Mouse (Mus musculus): Measurements from ENCODE around the gene Fam107b. TPM values are rescaled to one million over a fixed set of nuclear protein-coding genes. Genes with fewer than 3 reads are reported as not detected.
"Not testable (repeated sequence)": the region's sequence is repeated elsewhere in the genome, so short reads cannot be mapped to it uniquely, and the experiment has no call there.

Gene Fam107b
- total RNA-seq, 1 experiment, result 15.0 TPM

DNA sequence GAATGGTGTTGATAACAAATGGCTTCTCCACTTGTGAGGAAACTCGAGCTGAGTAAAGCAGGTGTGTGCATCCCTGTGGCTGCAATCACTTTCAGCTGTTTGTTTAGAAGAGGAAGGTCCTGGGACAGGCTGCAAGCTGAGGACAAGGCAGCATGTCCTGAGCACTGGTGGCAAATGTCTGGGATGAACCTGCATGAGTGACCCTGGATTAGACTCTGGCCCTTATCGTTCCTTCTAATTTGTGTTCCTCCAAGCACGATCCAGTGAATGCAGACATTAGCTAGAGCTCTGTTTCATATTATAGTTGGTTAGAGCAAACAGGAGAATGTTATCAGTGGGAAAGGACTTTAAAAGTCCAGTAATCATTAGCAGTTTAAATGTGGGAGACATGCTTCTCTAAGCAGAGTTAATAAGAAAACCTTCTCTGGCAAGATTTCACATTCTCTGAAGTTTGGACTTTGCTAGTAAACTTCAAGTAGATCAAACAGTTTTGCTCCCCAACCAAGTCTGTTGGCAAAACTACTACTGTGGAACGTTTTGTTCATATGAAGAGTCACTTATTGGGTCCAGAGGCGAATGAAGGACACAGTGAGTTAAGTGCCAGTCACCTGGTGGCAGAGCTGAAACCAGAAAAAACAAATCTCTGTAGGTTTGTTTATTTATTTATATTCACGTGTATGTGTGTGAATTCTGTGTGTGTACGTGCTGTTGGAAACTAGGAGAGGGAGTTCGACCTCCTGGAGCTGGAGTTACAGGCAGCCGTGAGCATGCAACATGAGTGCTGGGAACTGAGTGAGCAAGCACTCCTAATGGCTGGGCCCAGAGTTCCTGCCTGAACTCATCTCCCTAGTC is 134.2 kb downstream of the Fam107b start:
- Histone ChIP-seq H3K27ac (ENCODE audit: insufficient read depth, low read depth, low read length, poor library complexity, severe bottlenecking) (no peak overlapping the region), H3K4me1 (ENCODE audit: control insufficient read depth in 2 of 2, insufficient read depth in 2 of 2, low read length in 2 of 2, poor library complexity in 1 of 2) (no peaks in the 10 kb centered on the region), H3K4me3 (ENCODE audit: insufficient read depth in 1 of 2, low read depth in 1 of 2, low read length in 2 of 2, poor library complexity in 1 of 2, severe bottlenecking in 1 of 2) (no peak overlapping the region), H3K9me3 (ENCODE audit: control insufficient read depth, insufficient read depth, low read depth, low read length) (no peaks in the 10 kb centered on the region), H3K36me3 (ENCODE audit: control insufficient read depth, insufficient read depth, low read length, poor library complexity, severe bottlenecking) (no peaks in the 10 kb centered on the region), H3K9ac (ENCODE audit: insufficient read depth, low read depth, low read length, poor library complexity, severe bottlenecking) (no peak overlapping the region)
- no peak for TF ChIP-seq CHD2 (IDR thresholded peaks at IDR 0.05; ENCODE audit: low read depth, low read length)
- no peak for TF ChIP-seq ZNF384 (IDR thresholded peaks at IDR 0.05; ENCODE audit: low read depth, low read length)
- TF ChIP-seq ZC3H11A (IDR thresholded peaks at IDR 0.05; ENCODE audit: borderline replicate concordance, low read depth, low read length), result no peak
- TF ChIP-seq HCFC1 (IDR thresholded peaks at IDR 0.05; ENCODE audit: borderline replicate concordance, insufficient read depth, low read length), result no peak
- TF ChIP-seq MAFK (IDR thresholded peaks at IDR 0.05; ENCODE audit: insufficient read depth, low read depth, low read length), result no peak
- DNase-seq (ENCODE audit: low read depth, low spot score), result no peak
- in situ Hi-C loops (cut with MboI; ENCODE audit: low sequenced_read_pairs in 2 of 2, unreplicated experiment in 2 of 2), result no loop called here

DNA sequence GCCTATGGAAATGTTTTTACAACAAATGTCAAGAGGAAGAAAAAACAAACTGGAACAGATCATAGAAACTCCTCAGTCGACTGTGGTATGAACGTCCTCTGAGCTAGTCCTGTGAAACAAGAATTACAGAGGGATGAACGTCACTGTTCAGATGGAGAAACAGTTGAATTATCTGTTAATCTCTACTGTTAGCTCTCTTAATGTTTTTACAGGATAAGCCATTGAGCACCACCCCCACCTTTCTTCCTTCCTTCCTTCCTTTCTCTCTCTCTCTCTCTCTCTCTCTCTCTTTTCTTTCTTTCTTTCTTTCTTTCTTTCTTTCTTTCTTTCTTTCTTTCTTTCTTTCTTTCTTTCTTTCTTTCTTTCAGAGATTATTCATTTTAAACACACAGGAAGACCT is 135.0 kb downstream of the Fam107b start:
- H3K27ac ChIP-seq (ENCODE audit: insufficient read depth, low read depth, low read length, poor library complexity, severe bottlenecking); H3K4me3 ChIP-seq (ENCODE audit: insufficient read depth in 1 of 2, low read depth in 1 of 2, low read length in 2 of 2, poor library complexity in 1 of 2, severe bottlenecking in 1 of 2); H3K4me1 ChIP-seq (ENCODE audit: control insufficient read depth in 2 of 2, insufficient read depth in 2 of 2, low read length in 2 of 2, poor library complexity in 1 of 2); H3K36me3 ChIP-seq (ENCODE audit: control insufficient read depth, insufficient read depth, low read length, poor library complexity, severe bottlenecking); H3K9me3 ChIP-seq (ENCODE audit: control insufficient read depth, insufficient read depth, low read depth, low read length); H3K9ac ChIP-seq (ENCODE audit: insufficient read depth, low read depth, low read length, poor library complexity, severe bottlenecking); in situ Hi-C loops (cut with MboI; ENCODE audit: low sequenced_read_pairs in 2 of 2, unreplicated experiment in 2 of 2); DNase-seq (ENCODE audit: low read depth, low spot score): not testable (repeated sequence)

DNA sequence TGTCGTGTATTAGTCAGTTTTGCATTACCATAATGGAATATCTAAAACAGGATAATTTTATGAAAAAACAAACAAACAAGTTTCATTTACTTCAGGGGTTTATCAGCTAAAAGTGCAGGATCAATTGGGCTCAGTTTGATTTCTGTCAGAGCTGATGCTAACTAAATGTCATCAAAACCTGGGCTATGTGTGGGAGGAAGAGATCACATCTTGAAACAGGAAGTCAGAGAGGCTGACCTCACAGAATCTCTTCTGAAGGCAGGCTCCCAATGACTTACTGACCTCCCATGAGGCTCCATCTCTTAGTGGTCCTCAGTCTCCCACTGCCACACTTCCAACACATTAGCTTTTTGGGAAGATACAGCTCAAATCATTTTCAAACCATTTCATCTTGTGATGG is 136.9 kb downstream of the Fam107b start:
- Histone ChIP-seq H3K4me3 (ENCODE audit: insufficient read depth in 1 of 2, low read depth in 1 of 2, low read length in 2 of 2, poor library complexity in 1 of 2, severe bottlenecking in 1 of 2) (no peak overlapping the region), H3K9me3 (ENCODE audit: control insufficient read depth, insufficient read depth, low read depth, low read length) (no peaks in the 10 kb centered on the region), H3K4me1 (ENCODE audit: control insufficient read depth in 2 of 2, insufficient read depth in 2 of 2, low read length in 2 of 2, poor library complexity in 1 of 2) (no peaks in the 10 kb centered on the region; a peak in 1 of 4 replicates), H3K27ac (ENCODE audit: insufficient read depth, low read depth, low read length, poor library complexity, severe bottlenecking) (no peak overlapping the region), H3K36me3 (ENCODE audit: control insufficient read depth, insufficient read depth, low read length, poor library complexity, severe bottlenecking) (no peaks in the 10 kb centered on the region), H3K9ac (ENCODE audit: insufficient read depth, low read depth, low read length, poor library complexity, severe bottlenecking) (no peak overlapping the region)
- in situ Hi-C loops (cut with MboI; ENCODE audit: low sequenced_read_pairs in 2 of 2, unreplicated experiment in 2 of 2), result no loop called here
- TF ChIP-seq CHD2 (IDR thresholded peaks at IDR 0.05; ENCODE audit: low read depth, low read length) (no peak), HCFC1 (IDR thresholded peaks at IDR 0.05; ENCODE audit: borderline replicate concordance, insufficient read depth, low read length) (no peak), ZC3H11A (IDR thresholded peaks at IDR 0.05; ENCODE audit: borderline replicate concordance, low read depth, low read length) (no peak), ZNF384 (IDR thresholded peaks at IDR 0.05; ENCODE audit: low read depth, low read length) (no peak), MAFK (IDR thresholded peaks at IDR 0.05; ENCODE audit: insufficient read depth, low read depth, low read length) (no peak)
- DNase-seq (ENCODE audit: low read depth, low spot score), result no peak

DNA sequence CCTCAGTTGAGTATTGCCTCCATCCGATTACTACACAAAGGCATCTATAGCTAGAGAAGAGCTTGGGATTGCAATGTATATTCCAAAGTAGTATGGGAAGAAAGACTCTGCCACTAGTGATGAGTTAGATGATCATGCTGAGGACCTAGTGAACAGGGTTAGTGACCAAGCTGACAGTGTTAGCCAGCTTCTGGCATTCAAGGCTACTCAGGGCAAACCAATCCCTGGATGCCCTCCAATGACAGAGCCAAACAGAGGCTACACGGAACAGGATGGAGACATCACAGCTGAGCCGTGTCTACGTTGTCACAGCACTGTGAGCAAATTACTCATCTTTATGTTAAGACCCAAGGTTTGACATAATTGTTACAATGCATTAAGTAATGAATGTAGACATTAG is 138.3 kb downstream of the Fam107b start:
- Histone ChIP-seq H3K27ac (ENCODE audit: insufficient read depth, low read depth, low read length, poor library complexity, severe bottlenecking) (no peak overlapping the region), H3K4me1 (ENCODE audit: control insufficient read depth in 2 of 2, insufficient read depth in 2 of 2, low read length in 2 of 2, poor library complexity in 1 of 2) (peaks cover 0 to 4% of the 10 kb centered on the region in 2 experiments; a peak in 2 of 4 replicates), H3K4me3 (ENCODE audit: insufficient read depth in 1 of 2, low read depth in 1 of 2, low read length in 2 of 2, poor library complexity in 1 of 2, severe bottlenecking in 1 of 2) (no peak overlapping the region), H3K9ac (ENCODE audit: insufficient read depth, low read depth, low read length, poor library complexity, severe bottlenecking) (no peak overlapping the region), H3K9me3 (ENCODE audit: control insufficient read depth, insufficient read depth, low read depth, low read length) (no peaks in the 10 kb centered on the region), H3K36me3 (ENCODE audit: control insufficient read depth, insufficient read depth, low read length, poor library complexity, severe bottlenecking) (no peaks in the 10 kb centered on the region)
- DNase-seq (ENCODE audit: low read depth, low spot score), result no peak
- in situ Hi-C loops (cut with MboI; ENCODE audit: low sequenced_read_pairs in 2 of 2, unreplicated experiment in 2 of 2), result no loop called here
- TF ChIP-seq HCFC1 (IDR thresholded peaks at IDR 0.05; ENCODE audit: borderline replicate concordance, insufficient read depth, low read length) (no peak), MAFK (IDR thresholded peaks at IDR 0.05; ENCODE audit: insufficient read depth, low read depth, low read length) (no peak), ZNF384 (IDR thresholded peaks at IDR 0.05; ENCODE audit: low read depth, low read length) (no peak), ZC3H11A (IDR thresholded peaks at IDR 0.05; ENCODE audit: borderline replicate concordance, low read depth, low read length) (no peak), CHD2 (IDR thresholded peaks at IDR 0.05; ENCODE audit: low read depth, low read length) (no peak)

DNA sequence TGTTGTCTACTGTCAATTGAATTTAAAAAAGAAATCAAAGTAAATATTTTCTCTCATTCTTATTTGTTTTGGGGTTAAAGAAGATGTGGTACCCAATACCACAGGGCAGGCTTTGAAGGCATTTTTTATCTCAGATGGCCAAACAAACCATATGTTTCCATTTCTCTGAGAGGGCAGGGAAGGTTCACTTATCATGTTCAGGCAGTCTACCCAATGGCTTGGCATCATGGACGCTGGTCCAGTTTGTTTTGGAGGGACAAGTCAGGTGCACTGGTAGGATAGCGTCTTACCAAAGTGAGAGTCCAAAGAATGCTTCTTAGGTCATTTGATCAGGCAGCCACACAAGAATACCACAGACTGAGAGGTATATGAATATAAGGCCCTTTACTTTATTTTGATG is 139.6 kb downstream of the Fam107b start:
- no peak overlapping the region for H3K9ac ChIP-seq (ENCODE audit: insufficient read depth, low read depth, low read length, poor library complexity, severe bottlenecking)
- no peaks in the 10 kb centered on the region for H3K9me3 ChIP-seq (ENCODE audit: control insufficient read depth, insufficient read depth, low read depth, low read length)
- no peak overlapping the region for H3K4me3 ChIP-seq (ENCODE audit: insufficient read depth in 1 of 2, low read depth in 1 of 2, low read length in 2 of 2, poor library complexity in 1 of 2, severe bottlenecking in 1 of 2)
- H3K27ac ChIP-seq (ENCODE audit: insufficient read depth, low read depth, low read length, poor library complexity, severe bottlenecking), result no peak overlapping the region
- DNase-seq (ENCODE audit: low read depth, low spot score), result no peak
- peaks cover 2 to 4% of the 10 kb centered on the region in 2 experiments; a peak in 2 of 4 replicates for H3K4me1 ChIP-seq (ENCODE audit: control insufficient read depth in 2 of 2, insufficient read depth in 2 of 2, low read length in 2 of 2, poor library complexity in 1 of 2)
- in situ Hi-C loops (cut with MboI; ENCODE audit: low sequenced_read_pairs in 2 of 2, unreplicated experiment in 2 of 2), result no loop called here
- H3K36me3 ChIP-seq (ENCODE audit: control insufficient read depth, insufficient read depth, low read length, poor library complexity, severe bottlenecking), result no peaks in the 10 kb centered on the region
- TF ChIP-seq HCFC1 (IDR thresholded peaks at IDR 0.05; ENCODE audit: borderline replicate concordance, insufficient read depth, low read length) (no peak), CHD2 (IDR thresholded peaks at IDR 0.05; ENCODE audit: low read depth, low read length) (no peak), ZC3H11A (IDR thresholded peaks at IDR 0.05; ENCODE audit: borderline replicate concordance, low read depth, low read length) (no peak), ZNF384 (IDR thresholded peaks at IDR 0.05; ENCODE audit: low read depth, low read length) (no peak), MAFK (IDR thresholded peaks at IDR 0.05; ENCODE audit: insufficient read depth, low read depth, low read length) (no peak)
